Mouse (Mus musculus): ENCODE measurements around the gene Smim20. TPM values are rescaled to one million over a fixed set of nuclear protein-coding genes. Genes with fewer than 3 reads are reported as not detected.

Gene Smim20
- polyA plus RNA-seq, 1 experiment from 2014 or later, result 71.3 TPM

- Histone ChIP-seq H3K27me3 (ENCODE audit: control insufficient read depth, insufficient read depth, low read length) (0 out of 2 replicates have a peak, but pooled peaks cover 2% of the 10 kb centered on the region), H3K27ac (ENCODE audit: low read depth, low read length) (no peak overlapping the region), H3K9me3 (ENCODE audit: control insufficient read depth, low read length) (no peaks in the 10 kb centered on the region), H3K36me3 (ENCODE audit: control insufficient read depth, insufficient read depth, low read length) (no peaks in the 10 kb centered on the region), H3K4me1 (replicated peaks; ENCODE audit: control insufficient read depth, insufficient read depth, low read length) (peaks cover 19% of the 10 kb centered on the region; the same call in 1 of the 2 replicates), H3K4me2 (ENCODE audit: low read depth, low read length, severe bottlenecking) (no peak overlapping the region), H3K4me3 (ENCODE audit: low read depth, low read length) (no peak overlapping the region), H3K9ac (ENCODE audit: low read length) (no peak overlapping the region)
- DNase-seq (ENCODE audit: low spot score) (no peak), ATAC-seq (replicated peaks; ENCODE audit: low FRiP score) (no peak)
- WGBS, result 85% methylated on average over 12 of the region's 12 CpGs
Observed at GRCm38 (mm10) chr5:53279216-53279813, 12.4 kb downstream of the Smim20 start.

- 0 out of 2 replicates have a peak, but pooled peaks cover 2% of the 10 kb centered on the region for H3K27me3 ChIP-seq (ENCODE audit: control insufficient read depth, insufficient read depth, low read length)
- H3K36me3 ChIP-seq (ENCODE audit: control insufficient read depth, insufficient read depth, low read length), result no peaks in the 10 kb centered on the region
- no peaks in the 10 kb centered on the region for H3K9me3 ChIP-seq (ENCODE audit: control insufficient read depth, low read length)
- WGBS, result 90% methylated on average over 4 of the region's 4 CpGs
- no peak overlapping the region for H3K9ac ChIP-seq (ENCODE audit: low read length)
- no peak for DNase-seq (ENCODE audit: low spot score)
- no peak overlapping the region for H3K4me2 ChIP-seq (ENCODE audit: low read depth, low read length, severe bottlenecking)
- H3K27ac ChIP-seq (ENCODE audit: low read depth, low read length), result no peak overlapping the region
- H3K4me3 ChIP-seq (ENCODE audit: low read depth, low read length), result no peak overlapping the region
- peaks cover 2% of the 10 kb centered on the region; the same call in 1 of the 2 replicates for H3K4me1 ChIP-seq (replicated peaks; ENCODE audit: control insufficient read depth, insufficient read depth, low read length)
- no peak for ATAC-seq (replicated peaks; ENCODE audit: low FRiP score)
Observed at GRCm38 (mm10) chr5:53282487-53282886, 15.6 kb downstream of the Smim20 start.

- Histone ChIP-seq H3K9ac (ENCODE audit: low read length) (no peak overlapping the region), H3K4me1 (replicated peaks; ENCODE audit: control insufficient read depth, insufficient read depth, low read length) (no peaks in the 10 kb centered on the region), H3K4me2 (ENCODE audit: low read depth, low read length, severe bottlenecking) (no peak overlapping the region), H3K4me3 (ENCODE audit: low read depth, low read length) (no peak overlapping the region), H3K27me3 (ENCODE audit: control insufficient read depth, insufficient read depth, low read length) (no peaks in the 10 kb centered on the region), H3K9me3 (ENCODE audit: control insufficient read depth, low read length) (no peaks in the 10 kb centered on the region), H3K27ac (ENCODE audit: low read depth, low read length) (no peak overlapping the region), H3K36me3 (ENCODE audit: control insufficient read depth, insufficient read depth, low read length) (no peaks in the 10 kb centered on the region)
- 95% methylated on average over 2 of the region's 2 CpGs for WGBS
- ATAC-seq (replicated peaks; ENCODE audit: low FRiP score) (no peak), DNase-seq (ENCODE audit: low spot score) (no peak)
Observed at GRCm38 (mm10) chr5:53286406-53286805, 19.5 kb downstream of the Smim20 start.

- Histone ChIP-seq H3K27me3 (ENCODE audit: control insufficient read depth, insufficient read depth, low read length) (no peaks in the 10 kb centered on the region), H3K36me3 (ENCODE audit: control insufficient read depth, insufficient read depth, low read length) (no peaks in the 10 kb centered on the region), H3K4me2 (ENCODE audit: low read depth, low read length, severe bottlenecking) (no peak overlapping the region), H3K4me3 (ENCODE audit: low read depth, low read length) (no peak overlapping the region), H3K27ac (ENCODE audit: low read depth, low read length) (no peak overlapping the region), H3K9me3 (ENCODE audit: control insufficient read depth, low read length) (no peaks in the 10 kb centered on the region), H3K4me1 (replicated peaks; ENCODE audit: control insufficient read depth, insufficient read depth, low read length) (no peaks in the 10 kb centered on the region), H3K9ac (ENCODE audit: low read length) (no peak overlapping the region)
- ATAC-seq (replicated peaks; ENCODE audit: low FRiP score), result no peak
- DNase-seq (ENCODE audit: low spot score), result no peak
- 26% methylated on average over 8 of the region's 9 CpGs for WGBS
Observed at GRCm38 (mm10) chr5:53289438-53289837, 22.6 kb downstream of the Smim20 start.

- Histone ChIP-seq H3K4me3 (ENCODE audit: low read depth, low read length) (no peak overlapping the region), H3K36me3 (ENCODE audit: control insufficient read depth, insufficient read depth, low read length) (no peaks in the 10 kb centered on the region), H3K4me1 (replicated peaks; ENCODE audit: control insufficient read depth, insufficient read depth, low read length) (no peaks in the 10 kb centered on the region), H3K27me3 (ENCODE audit: control insufficient read depth, insufficient read depth, low read length) (no peaks in the 10 kb centered on the region), H3K4me2 (ENCODE audit: low read depth, low read length, severe bottlenecking) (no peak overlapping the region), H3K9ac (ENCODE audit: low read length) (no peak overlapping the region), H3K9me3 (ENCODE audit: control insufficient read depth, low read length) (no peaks in the 10 kb centered on the region), H3K27ac (ENCODE audit: low read depth, low read length) (no peak overlapping the region)
- 74% methylated on average over 5 of the region's 5 CpGs for WGBS
- ATAC-seq (replicated peaks; ENCODE audit: low FRiP score) (no peak), DNase-seq (ENCODE audit: low spot score) (no peak)
Observed at GRCm38 (mm10) chr5:53294627-53295026, 27.7 kb downstream of the Smim20 start.

- no peaks in the 10 kb centered on the region for H3K36me3 ChIP-seq (ENCODE audit: control insufficient read depth, insufficient read depth, low read length)
- H3K27ac ChIP-seq (ENCODE audit: low read depth, low read length), result no peak overlapping the region
- WGBS, result 87% methylated on average over 4 of the region's 4 CpGs
- ATAC-seq (replicated peaks; ENCODE audit: low FRiP score) (no peak), DNase-seq (ENCODE audit: low spot score) (no peak)
- no peak overlapping the region for H3K4me2 ChIP-seq (ENCODE audit: low read depth, low read length, severe bottlenecking)
- H3K9ac ChIP-seq (ENCODE audit: low read length), result no peak overlapping the region
- H3K4me3 ChIP-seq (ENCODE audit: low read depth, low read length), result no peak overlapping the region
- H3K27me3 ChIP-seq (ENCODE audit: control insufficient read depth, insufficient read depth, low read length), result no peaks in the 10 kb centered on the region
- no peaks in the 10 kb centered on the region for H3K9me3 ChIP-seq (ENCODE audit: control insufficient read depth, low read length)
- no peaks in the 10 kb centered on the region for H3K4me1 ChIP-seq (replicated peaks; ENCODE audit: control insufficient read depth, insufficient read depth, low read length)
Observed at GRCm38 (mm10) chr5:53296961-53297360, 30.1 kb downstream of the Smim20 start.

GRCm38 (mm10) chr5:53301496-53301895, 34.6 kb downstream of the Smim20 start:
- Histone ChIP-seq H3K27me3 (ENCODE audit: control insufficient read depth, insufficient read depth, low read length) (no peaks in the 10 kb centered on the region), H3K4me1 (replicated peaks; ENCODE audit: control insufficient read depth, insufficient read depth, low read length) (no peaks in the 10 kb centered on the region), H3K4me2 (ENCODE audit: low read depth, low read length, severe bottlenecking) (no peak overlapping the region), H3K4me3 (ENCODE audit: low read depth, low read length) (no peak overlapping the region), H3K9ac (ENCODE audit: low read length) (no peak overlapping the region), H3K36me3 (ENCODE audit: control insufficient read depth, insufficient read depth, low read length) (no peaks in the 10 kb centered on the region), H3K27ac (ENCODE audit: low read depth, low read length) (no peak overlapping the region), H3K9me3 (ENCODE audit: control insufficient read depth, low read length) (no peaks in the 10 kb centered on the region)
- DNase-seq (ENCODE audit: low spot score) (no peak), ATAC-seq (replicated peaks; ENCODE audit: low FRiP score) (no peak)
- 81% methylated on average over 8 of the region's 8 CpGs for WGBS

- H3K4me1 ChIP-seq (replicated peaks; ENCODE audit: control insufficient read depth, insufficient read depth, low read length), result no peaks in the 10 kb centered on the region
- no peak overlapping the region for H3K27ac ChIP-seq (ENCODE audit: low read depth, low read length)
- no peaks in the 10 kb centered on the region for H3K9me3 ChIP-seq (ENCODE audit: control insufficient read depth, low read length)
- WGBS, result 75% methylated on average over 10 of the region's 10 CpGs
- ATAC-seq (replicated peaks; ENCODE audit: low FRiP score) (peak; percentile 42; the same call in 1 of the 2 replicates), DNase-seq (ENCODE audit: low spot score) (no peak)
- H3K4me2 ChIP-seq (ENCODE audit: low read depth, low read length, severe bottlenecking), result no peak overlapping the region
- no peaks in the 10 kb centered on the region for H3K36me3 ChIP-seq (ENCODE audit: control insufficient read depth, insufficient read depth, low read length)
- H3K27me3 ChIP-seq (ENCODE audit: control insufficient read depth, insufficient read depth, low read length), result no peaks in the 10 kb centered on the region
- H3K4me3 ChIP-seq (ENCODE audit: low read depth, low read length), result no peak overlapping the region
- no peak overlapping the region for H3K9ac ChIP-seq (ENCODE audit: low read length)
Observed at GRCm38 (mm10) chr5:53302895-53303670, 36.2 kb downstream of the Smim20 start.

Measured in forebrain, embryonic 11.5 days (tissue).